Mouse (Mus musculus) stomach, postnatal 0 days (tissue): ENCODE results near the gene Hs1bp3. TPM values are rescaled to one million over a fixed set of nuclear protein-coding genes. Genes with fewer than 3 reads are reported as not detected.

ENCODE experiments used
- ATAC-seq: fragments of 200-750 bp; cut with Nextera tagmentation; 2 replicates; pipeline ENCODE4 v1.8.0; 2017; ENCODE audit not compliant: low FRiP score, low TSS enrichment
- DNase-seq: peaks from one replicate; pipeline ENCODE4 v3.0.0-alpha.2; 2016; ENCODE audit warnings: low spot score
- H3K27ac ChIP-seq: fragments of 300-500 bp; sonication (generic); replicated peaks from 2 replicates; pipeline ENCODE4 v1.5.1; 2014; ENCODE audit warnings: mild to moderate bottlenecking, control low read depth
- H3K27me3 ChIP-seq: fragments of 300-500 bp; sonication (generic); 2 replicates; pipeline ENCODE4 v1.6.1; 2014; ENCODE audit warnings: low read length; ENCODE audit not compliant: control insufficient read depth, insufficient read depth
- H3K36me3 ChIP-seq: fragments of 300-500 bp; sonication (generic); 2 replicates; pipeline ENCODE4 v1.6.1; 2014; ENCODE audit warnings: low read length, mixed read lengths; ENCODE audit not compliant: control insufficient read depth, insufficient read depth
- H3K4me1 ChIP-seq: fragments of 300-500 bp; sonication (generic); replicated peaks from 2 replicates; pipeline ENCODE4 v1.6.1; 2014; ENCODE audit warnings: antibody characterized with exemption; ENCODE audit not compliant: control insufficient read depth, insufficient read depth
- H3K4me2 ChIP-seq: fragments of 300-500 bp; sonication (generic); replicated peaks from 2 replicates; pipeline ENCODE4 v1.6.1; 2014; ENCODE audit warnings: low read depth, mild to moderate bottlenecking, control low read depth, moderate library complexity
- H3K4me3 ChIP-seq: fragments of 300-500 bp; sonication (generic); 2 replicates; pipeline ENCODE4 v1.5.1; 2014; ENCODE audit warnings: low read depth, low read length, control low read depth
- H3K9ac ChIP-seq: fragments of 300-500 bp; sonication (generic); 2 replicates; pipeline ENCODE4 v1.6.1; 2014; ENCODE audit warnings: mild to moderate bottlenecking, low read length, control low read depth, mixed read lengths
- H3K9me3 ChIP-seq: fragments of 300-500 bp; sonication (generic); 2 replicates; pipeline ENCODE4 v1.6.1; 2016; ENCODE audit warnings: low read length; ENCODE audit not compliant: control insufficient read depth
- CTCF ChIP-seq: IDR thresholded peaks from 2 replicates; pipeline ENCODE4 v1.5.1; 2016; ENCODE audit warnings: antibody characterized with exemption, low read depth, mild to moderate bottlenecking, moderate library complexity
- EP300 ChIP-seq: optimal IDR thresholded peaks from 2 replicates; pipeline ENCODE3; 2016; ENCODE audit warnings: antibody characterized with exemption
- WGBS: fragments of 180-500 bp; shearing (Covaris S2); extraction: QIAGEN DNeasy Blood & Tissue Kit; methylation state at CpG from one replicate; pipeline ENCODE4 v1.1.7; 2014; 5-methylcytosine and 5-hydroxymethylcytosine counted together
- polyA plus RNA-seq: library from polyadenylated mRNA; unstranded; fragments of >200 nt; fragmentation: Nextera tagmentation; extraction: Ambion mirVana; gene quantifications from 2 replicates; pipeline ENCODE4 v1.2.1, GENCODE M21; 2015

The Hs1bp3 gene
- polyA plus RNA-seq, 1 experiment from 2014 or later = 7.0 TPM

- H3K4me2 ChIP-seq = no peak overlapping the region
- H3K36me3 ChIP-seq = no peaks in the 10 kb centered on the region
- H3K9me3 ChIP-seq = no peaks in the 10 kb centered on the region
- ATAC-seq = no peak
- H3K9ac ChIP-seq = no peak overlapping the region
- H3K4me1 ChIP-seq = no peaks in the 10 kb centered on the region
- WGBS = 71% methylated on average over 9 of the region's 9 CpGs
- no peak for DNase-seq
- no peak overlapping the region for H3K4me3 ChIP-seq
- TF ChIP-seq CTCF (no peak), EP300 (no peak)
- H3K27ac ChIP-seq = no peak overlapping the region
- no peaks in the 10 kb centered on the region for H3K27me3 ChIP-seq
These were observed 64.9 kb downstream of the Hs1bp3 start for GRCm38 (mm10) chr12:8377955-8378620.

DNA sequence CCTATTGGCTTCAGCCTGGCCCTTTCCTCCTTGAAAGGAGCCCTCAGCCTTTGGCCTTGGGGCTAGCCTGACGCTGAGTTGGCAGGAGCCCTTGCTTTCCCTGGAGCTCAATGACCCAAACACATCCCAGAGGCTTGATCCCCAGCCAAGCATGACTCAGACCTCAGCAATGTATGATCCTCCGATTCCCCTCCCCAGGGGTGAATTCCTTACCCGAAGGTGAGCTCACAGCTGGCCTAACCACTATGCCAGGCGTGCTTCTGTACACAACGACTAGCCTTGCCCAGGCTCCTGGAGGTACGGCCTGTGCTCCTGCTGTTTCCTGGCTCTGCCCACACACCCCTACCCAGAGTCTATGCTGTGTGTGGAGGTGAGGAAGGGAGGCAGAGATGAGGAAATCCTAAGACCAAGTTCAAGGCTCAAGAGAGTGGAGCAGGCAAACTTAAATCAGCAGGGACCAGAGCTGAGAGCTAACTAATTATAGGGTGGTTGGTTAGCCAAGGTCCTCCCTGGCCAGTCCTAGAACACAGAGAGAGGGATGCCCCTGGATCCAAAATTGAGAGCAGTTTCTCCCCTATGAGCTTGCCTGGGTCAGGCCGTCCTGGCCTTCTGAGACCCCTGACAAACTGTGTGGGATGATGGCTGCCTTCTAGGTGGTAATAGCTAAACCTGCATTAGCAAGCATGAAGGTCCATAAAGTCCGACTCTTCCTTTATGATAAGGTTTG is 66.7 kb downstream of the Hs1bp3 start:
- H3K9me3 ChIP-seq = no peaks in the 10 kb centered on the region
- no peak overlapping the region for H3K4me2 ChIP-seq
- ATAC-seq (peak; percentile 97), DNase-seq (peak; percentile 86)
- WGBS = 41% methylated on average over 8 of the region's 8 CpGs
- TF ChIP-seq EP300 (no peak), CTCF (no peak)
- no peak overlapping the region for H3K9ac ChIP-seq
- H3K4me3 ChIP-seq = no peak overlapping the region
- H3K36me3 ChIP-seq = no peaks in the 10 kb centered on the region
- no peaks in the 10 kb centered on the region for H3K4me1 ChIP-seq
- 0 out of 2 replicates have a peak overlapping the region, but pooled peaks have one; percentile 45 for H3K27ac ChIP-seq
- no peaks in the 10 kb centered on the region for H3K27me3 ChIP-seq

DNA sequence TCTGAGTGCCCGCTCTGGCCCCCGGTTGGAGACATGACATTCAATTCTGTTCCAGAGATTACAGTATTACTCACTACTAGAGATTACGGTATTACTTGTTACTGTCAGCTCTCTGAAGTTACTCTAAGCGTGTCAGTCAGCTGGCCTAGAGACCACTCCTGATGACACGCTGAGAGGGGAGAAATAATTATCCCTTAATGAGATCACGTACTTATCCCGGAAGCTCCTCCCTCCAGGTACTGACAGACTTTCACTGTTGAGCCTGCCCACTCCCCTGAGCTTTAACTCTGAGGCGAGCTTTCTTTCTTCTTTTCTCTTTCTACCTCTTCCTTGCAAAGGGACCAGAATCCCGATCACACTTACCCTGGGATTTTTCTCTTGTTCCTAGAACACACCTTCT is 67.7 kb downstream of the Hs1bp3 start:
- Histone ChIP-seq H3K9ac (no peak overlapping the region), H3K27me3 (no peaks in the 10 kb centered on the region), H3K4me3 (no peak overlapping the region), H3K4me1 (no peaks in the 10 kb centered on the region), H3K4me2 (no peak overlapping the region), H3K27ac (no peak overlapping the region), H3K9me3 (no peaks in the 10 kb centered on the region), H3K36me3 (no peaks in the 10 kb centered on the region)
- 65% methylated on average over 9 of the region's 9 CpGs for WGBS
- DNase-seq (no peak), ATAC-seq (no peak)
- no peak for TF ChIP-seq CTCF

DNA sequence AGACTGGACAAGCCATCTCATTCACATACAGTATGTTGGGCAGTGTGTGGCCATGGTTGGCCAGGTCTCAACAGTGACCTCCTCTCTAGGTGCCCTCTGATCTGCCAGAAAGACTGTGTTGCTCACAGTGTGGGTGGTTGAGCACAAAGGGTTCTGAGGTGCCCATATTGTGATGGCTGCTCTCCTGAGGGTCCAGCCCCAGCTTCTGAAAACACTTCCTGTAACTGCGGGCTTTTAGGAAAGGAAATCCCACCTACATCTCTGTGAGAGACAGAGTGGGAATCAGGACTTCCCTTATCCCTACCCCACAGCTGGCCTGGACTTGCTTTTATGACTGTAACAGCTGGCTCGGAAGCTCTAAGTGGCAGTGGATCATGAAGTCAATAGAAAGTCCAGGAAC is 68.7 kb downstream of the Hs1bp3 start:
- no peaks in the 10 kb centered on the region; the same call in 1 of the 2 replicates for H3K4me1 ChIP-seq
- no peaks in the 10 kb centered on the region for H3K36me3 ChIP-seq
- ATAC-seq (no peak), DNase-seq (no peak)
- H3K27me3 ChIP-seq = no peaks in the 10 kb centered on the region
- H3K4me2 ChIP-seq = no peak overlapping the region
- H3K4me3 ChIP-seq = no peak overlapping the region
- no peak overlapping the region for H3K27ac ChIP-seq
- TF ChIP-seq CTCF (no peak), EP300 (no peak)
- no peak overlapping the region for H3K9ac ChIP-seq
- 61% methylated on average over 2 of the region's 2 CpGs for WGBS
- no peaks in the 10 kb centered on the region for H3K9me3 ChIP-seq

DNA sequence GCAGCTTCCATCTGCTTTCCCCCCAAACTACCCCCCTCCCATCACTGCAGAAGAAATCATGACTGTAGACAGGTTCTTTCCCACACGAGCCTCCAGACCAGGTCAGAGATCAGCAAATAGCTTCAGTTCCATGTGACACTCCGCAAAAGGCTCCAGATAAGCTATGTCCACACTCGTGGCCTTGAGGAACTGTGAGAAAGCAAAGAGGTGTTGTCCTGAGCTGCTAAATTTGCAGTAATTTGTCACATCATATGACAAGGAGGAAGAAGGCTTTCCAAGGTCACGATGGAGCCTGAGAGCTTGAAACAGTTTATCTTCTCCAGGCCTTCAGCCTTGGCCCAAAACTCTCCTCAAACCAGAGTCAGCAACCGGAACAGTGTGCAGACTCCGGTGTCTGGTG is 70.6 kb downstream of the Hs1bp3 start:
- no peaks in the 10 kb centered on the region for H3K9me3 ChIP-seq
- no peaks in the 10 kb centered on the region; the same call in 1 of the 2 replicates for H3K4me1 ChIP-seq
- no peak overlapping the region for H3K9ac ChIP-seq
- H3K27ac ChIP-seq = no peak overlapping the region
- no peaks in the 10 kb centered on the region for H3K27me3 ChIP-seq
- H3K4me2 ChIP-seq = no peak overlapping the region
- WGBS = 61% methylated on average over 6 of the region's 6 CpGs
- DNase-seq (no peak), ATAC-seq (no peak)
- TF ChIP-seq CTCF (no peak), EP300 (no peak)
- no peaks in the 10 kb centered on the region for H3K36me3 ChIP-seq
- no peak overlapping the region for H3K4me3 ChIP-seq

DNA sequence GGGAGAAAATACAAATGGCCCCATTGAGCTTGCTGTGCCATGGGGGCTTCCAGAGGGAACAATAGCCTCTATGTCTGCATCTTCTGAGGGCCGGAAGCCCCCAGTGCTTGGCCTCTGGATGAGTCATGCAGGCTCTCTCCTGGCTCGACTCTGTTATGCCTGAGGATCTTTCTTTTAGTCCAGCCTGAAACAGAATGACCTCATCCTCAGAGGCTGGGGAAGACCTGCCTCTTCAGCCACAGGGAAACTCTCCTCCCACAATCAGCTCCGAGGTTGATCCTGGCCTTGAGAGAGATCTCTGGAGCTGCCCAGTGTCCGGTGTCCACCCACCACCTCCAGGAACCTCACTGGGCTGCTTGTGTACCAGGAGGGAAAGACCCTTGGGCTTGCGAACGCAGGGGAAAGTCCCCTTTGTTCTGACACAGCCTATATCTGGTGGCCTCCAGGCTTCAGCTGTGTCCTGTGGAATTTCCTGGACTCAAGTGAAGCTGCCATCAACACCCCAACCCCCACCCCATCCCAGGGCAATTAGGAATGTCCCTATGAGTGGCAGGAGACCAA is 73.3 kb downstream of the Hs1bp3 start:
- peak overlapping the region; percentile 61 for H3K27ac ChIP-seq
- no peaks in the 10 kb centered on the region for H3K36me3 ChIP-seq
- WGBS = 44% methylated on average over 6 of the region's 6 CpGs
- ATAC-seq = peak; percentile 79
- no peak for DNase-seq
- no peak overlapping the region for H3K9ac ChIP-seq
- H3K4me2 ChIP-seq = no peak overlapping the region
- TF ChIP-seq EP300 (no peak), CTCF (no peak)
- H3K27me3 ChIP-seq = no peaks in the 10 kb centered on the region
- H3K9me3 ChIP-seq = no peaks in the 10 kb centered on the region
- no peak overlapping the region for H3K4me3 ChIP-seq
- no peaks in the 10 kb centered on the region; the same call in 1 of the 2 replicates for H3K4me1 ChIP-seq
